Mouse (Mus musculus) thymus, adult 2 months (tissue): ENCODE data around the gene Smarcd1.

Experiments used
- CTCF ChIP-seq: fragments of 200-500 bp; IDR thresholded peaks from 2 replicates; pipeline ENCODE4 v1.5.1; 2012; ENCODE audit warnings: mild to moderate bottlenecking, control low read depth, low read length, moderate library complexity, borderline replicate concordance; ENCODE audit not compliant: control insufficient read depth, poor library complexity, insufficient read depth; ENCODE audit errors: extremely low read depth
- POLR2A ChIP-seq: fragments of 200-500 bp; IDR thresholded peaks from 2 replicates; pipeline ENCODE4 v1.6.1; 2012; ENCODE audit warnings: mild to moderate bottlenecking, low read length, control low read depth, moderate library complexity; ENCODE audit not compliant: control insufficient read depth, poor library complexity, insufficient read depth; ENCODE audit errors: extremely low read depth

DNA sequence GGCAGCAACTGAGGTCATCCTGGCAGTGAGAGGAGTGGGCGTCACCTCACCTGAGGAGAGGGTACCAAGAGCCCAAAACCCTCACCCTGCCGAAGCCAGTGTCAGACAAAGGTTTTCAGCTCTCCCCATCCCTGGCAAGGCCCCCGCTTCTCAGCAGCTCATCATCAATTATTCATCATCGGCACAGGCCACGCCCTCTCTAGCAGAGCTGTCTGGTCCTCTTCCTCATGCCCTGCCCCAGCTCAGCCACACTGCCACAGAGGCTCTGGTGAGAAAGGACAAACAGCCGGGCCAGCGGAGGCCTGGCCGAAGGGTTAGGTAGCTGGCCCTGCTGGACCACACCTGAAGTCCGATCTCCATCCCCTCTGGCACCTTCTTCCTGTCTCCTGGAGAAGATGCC, 10.0 kb upstream of the Smarcd1 start:
- TF ChIP-seq CTCF (no peak), POLR2A (no peak)
